Mouse (Mus musculus): ENCODE results near the gene Ctnnbl1. TPM values are rescaled to one million over a fixed set of nuclear protein-coding genes. Genes with fewer than 3 reads are reported as not detected.
A peak's percentile ranks its signal among the peaks of the same experiment; 100 is the strongest.

Ctnnbl1 gene
- polyA plus RNA-seq, 1 experiment: 29.1 TPM

- peak in 1 of 2 experiments; percentile 57 for DNase-seq (ENCODE audit: extremely low spot score in 1 of 2, low spot score in 1 of 2)
Observed at GRCm38 (mm10) chr2:157926927-157927326, 189.7 kb downstream of the Ctnnbl1 start.

GRCm38 (mm10) chr2:157927397-157927796 is 190.2 kb downstream of the Ctnnbl1 start:
- DNase-seq (ENCODE audit: extremely low spot score in 1 of 2, low spot score in 1 of 2): no peak

GRCm38 (mm10) chr2:157927815-157928214 is 190.6 kb downstream of the Ctnnbl1 start:
- DNase-seq (ENCODE audit: extremely low spot score in 1 of 2, low spot score in 1 of 2): no peak

- DNase-seq (ENCODE audit: extremely low spot score in 1 of 2, low spot score in 1 of 2): no peak
Observed at GRCm38 (mm10) chr2:157932655-157933054, 195.5 kb downstream of the Ctnnbl1 start.

GRCm38 (mm10) chr2:157935444-157936171 is 198.4 kb downstream of the Ctnnbl1 start:
- DNase-seq (ENCODE audit: extremely low spot score in 1 of 2, low spot score in 1 of 2): no peak

- DNase-seq (ENCODE audit: extremely low spot score in 1 of 2, low spot score in 1 of 2): no peak
Observed at GRCm38 (mm10) chr2:157936676-157937075, 199.5 kb downstream of the Ctnnbl1 start.

GRCm38 (mm10) chr2:157940586-157941185 is 203.5 kb downstream of the Ctnnbl1 start:
- DNase-seq (ENCODE audit: extremely low spot score in 1 of 2, low spot score in 1 of 2): no peak

Other genes starting within 250 kb of the Ctnnbl1 start
- gene Nnat, start 177.3 kb upstream of the Ctnnbl1 start, polyA plus RNA-seq (2012; rRNA removed): 370 and 428 TPM in 2 replicates
- gene Blcap, start 166.1 kb upstream of the Ctnnbl1 start, polyA plus RNA-seq (2012; rRNA removed): 107 and 113 TPM in 2 replicates
- gene Vstm2l, start 177.3 kb downstream of the Ctnnbl1 start, polyA plus RNA-seq (2012; rRNA removed): 61.1 and 72.3 TPM in 2 replicates

Data from frontal cortex, adult 2 months (tissue).